Mouse (Mus musculus) E14TG2a.4 (cell line): ENCODE data around the gene Tpm3-rs7.

Source experiments
- CTCF ChIP-seq: conservative IDR thresholded peaks from 2 replicates; pipeline ENCODE4 v1.5.1; 2014; ENCODE audit warnings: low read length
- NANOG ChIP-seq: IDR thresholded peaks from 2 replicates; pipeline ENCODE4 v1.6.1; 2014; ENCODE audit warnings: borderline replicate concordance, low read length, mixed read lengths
- POU5F1 ChIP-seq: IDR thresholded peaks from 2 replicates; pipeline ENCODE4 v1.6.1; 2014; ENCODE audit warnings: low read length, borderline replicate concordance

DNA sequence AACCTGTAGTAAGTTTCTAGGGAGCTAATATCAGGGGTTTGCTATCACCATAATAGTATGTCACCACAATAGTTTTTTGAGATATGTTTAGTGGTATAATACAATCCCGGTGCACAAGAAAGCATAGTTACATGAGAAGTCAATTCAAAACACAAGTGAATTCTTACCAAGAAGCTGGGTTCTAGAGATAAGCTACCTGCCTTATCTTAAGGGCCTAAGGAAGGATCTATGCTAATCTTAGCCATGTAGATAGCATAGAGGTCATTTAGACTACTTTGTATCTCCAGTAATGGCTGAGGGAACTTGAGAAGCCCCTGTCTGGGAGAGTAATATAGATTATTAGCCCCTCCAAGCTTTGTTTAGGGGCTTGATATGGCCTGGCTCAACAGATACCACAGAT lies 2.6 kb downstream of the Tpm3-rs7 start:
- TF ChIP-seq CTCF, result no peak
- TF ChIP-seq POU5F1, result no peak
- no peak for TF ChIP-seq NANOG
